Mouse (Mus musculus) adrenal gland, postnatal 10 days (tissue): ENCODE measurements around the gene Psg25. TPM values are rescaled to one million over a fixed set of nuclear protein-coding genes. Genes with fewer than 3 reads are reported as not detected.
"Not testable (repeated sequence)": the region's sequence is repeated elsewhere in the genome, so short reads cannot be mapped to it uniquely, and the experiment has no call there.

Source experiments
- DNase-seq: peaks from one replicate; pipeline ENCODE4 v3.0.0; 2021; ENCODE audit warnings: mixed read lengths
- long read RNA-seq, 2 experiments: library from polyadenylated mRNA; stranded (forward); transcript quantifications; one replicate each; pipeline ENCODE4 v2.0.0; 2021
- total RNA-seq, 2 experiments: library from RNA; stranded (reverse); gene quantifications; 2 replicates each; pipeline ENCODE4 v1.2.3; 2021

Psg25 gene
- total RNA-seq: not detected
- long read RNA-seq, experiment 1: 0 reads
- long read RNA-seq, experiment 2: 0 reads

- no peak for DNase-seq
These were observed at the start of gene Psg25 for GRCm38 (mm10) chr7:18532169-18532568. Psg25 (minus strand) TSS chr7:18532269.

GRCm38 (mm10) chr7:18567205-18567604 is 35.1 kb upstream of the Psg25 start, which contains the start of gene Psg27:
Psg27 (minus strand) TSS chr7:18567305.
- DNase-seq: no peak

GRCm38 (mm10) chr7:18559850-18560249 is 27.8 kb upstream of the Psg25 start:
- no peak for DNase-seq

DNA sequence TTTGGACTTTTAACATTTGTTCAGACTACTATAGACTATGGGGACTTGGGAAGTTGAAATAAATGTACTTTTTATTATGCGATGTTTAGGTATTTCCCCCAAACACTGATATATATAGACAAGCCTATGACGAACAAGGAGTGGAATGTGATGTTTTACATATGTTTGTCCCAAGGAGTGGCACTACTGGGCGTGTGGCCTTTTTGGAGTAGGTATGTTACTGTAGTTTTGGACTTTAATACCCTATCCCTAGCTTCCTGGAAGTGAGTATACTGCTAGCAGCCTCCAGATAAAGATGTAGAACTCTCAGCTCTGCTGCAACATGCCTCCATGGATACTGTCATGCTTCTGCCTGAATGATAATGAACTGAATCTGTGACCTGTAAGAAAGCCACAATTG is 23.7 kb upstream of the Psg25 start:
- DNase-seq: not testable (repeated sequence)

- no peak for DNase-seq
These were observed 1.4 kb upstream of the Psg25 start for GRCm38 (mm10) chr7:18533420-18533819.

GRCm38 (mm10) chr7:18524668-18525067 is 7.4 kb downstream of the Psg25 start:
- no peak for DNase-seq

DNA sequence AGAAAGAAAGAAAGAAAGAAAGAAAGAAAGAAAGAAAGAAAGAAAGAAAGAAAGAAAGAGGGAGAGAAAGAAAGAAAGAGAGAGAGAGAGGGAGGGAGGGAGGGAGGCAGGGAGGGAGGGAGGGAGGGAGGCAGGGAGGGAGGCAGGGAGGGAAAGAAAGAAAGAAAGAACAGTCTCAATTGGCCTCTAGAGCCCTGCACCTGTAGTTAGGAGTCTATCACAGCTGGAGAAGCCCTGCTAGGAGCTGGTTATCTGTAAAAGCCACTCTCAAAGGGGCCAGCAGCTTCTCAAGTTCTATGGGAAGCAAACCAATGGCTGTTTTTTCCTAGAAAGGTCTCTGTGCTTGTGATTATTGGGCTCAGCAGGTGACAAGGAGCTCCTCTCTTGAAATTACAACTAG is 19.2 kb downstream of the Psg25 start:
- not testable (repeated sequence) for DNase-seq

GRCm38 (mm10) chr7:18512417-18512816 is 19.7 kb downstream of the Psg25 start:
- not testable (repeated sequence) for DNase-seq

DNA sequence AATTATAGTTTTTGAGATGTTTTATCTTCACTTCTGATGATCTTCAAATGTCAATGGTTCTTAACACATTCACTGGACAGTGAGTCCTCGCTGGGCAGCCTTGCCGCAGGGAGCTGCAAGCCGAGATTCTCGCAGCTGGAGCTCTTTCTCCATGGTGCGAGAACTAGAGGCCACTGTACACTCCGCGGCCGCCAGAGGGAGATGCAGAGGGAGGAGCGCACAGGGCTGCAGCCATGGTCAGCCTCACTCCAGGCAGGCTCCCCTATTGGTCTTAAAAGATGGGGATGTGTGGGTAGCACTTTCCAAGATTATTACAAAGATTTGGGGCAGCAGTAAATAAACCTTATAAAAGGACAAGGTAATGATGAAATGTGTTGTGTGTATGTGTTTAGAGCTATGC is 20.6 kb downstream of the Psg25 start:
- DNase-seq: peak; percentile 2

GRCm38 (mm10) chr7:18484077-18484476 is 48.0 kb downstream of the Psg25 start, which contains the start of gene Psg26:
Psg26 (minus strand) TSS chr7:18484177.
- DNase-seq: no peak

Other genes with a start within 250 kb of the Psg25 start
- gene Psg18, start 177.3 kb downstream of the Psg25 start, total RNA-seq: not detected
- gene Psg28, start 100.2 kb downstream of the Psg25 start, total RNA-seq: not detected
- not detected for gene Psg26, start 48.1 kb downstream of the Psg25 start, total RNA-seq
- not detected for gene Psg27, start 35.0 kb upstream of the Psg25 start, total RNA-seq
- not detected for gene Psg23, start 84.2 kb upstream of the Psg25 start, total RNA-seq
- gene Psg21, start 124.5 kb upstream of the Psg25 start, total RNA-seq: not detected
- gene Psg20, start 153.9 kb upstream of the Psg25 start, total RNA-seq: not detected
- not detected for gene Psg22, start 185.8 kb upstream of the Psg25 start, total RNA-seq